Mouse (Mus musculus) frontal cortex, postnatal 25 days (tissue): ENCODE results near the gene Gtpbp2.

Source experiments
- DNase-seq, 2 experiments: peaks; one replicate each; pipeline ENCODE4 v3.0.0; 2022; ENCODE audit warnings: low spot score in 2 of 2

Gtpbp2 gene

GRCm38 (mm10) chr17:46160686-46161085 is at the start of gene Gtpbp2:
Gtpbp2 (plus strand) TSS chr17:46161032.
- peak; percentile 85 to 91 for DNase-seq

DNA sequence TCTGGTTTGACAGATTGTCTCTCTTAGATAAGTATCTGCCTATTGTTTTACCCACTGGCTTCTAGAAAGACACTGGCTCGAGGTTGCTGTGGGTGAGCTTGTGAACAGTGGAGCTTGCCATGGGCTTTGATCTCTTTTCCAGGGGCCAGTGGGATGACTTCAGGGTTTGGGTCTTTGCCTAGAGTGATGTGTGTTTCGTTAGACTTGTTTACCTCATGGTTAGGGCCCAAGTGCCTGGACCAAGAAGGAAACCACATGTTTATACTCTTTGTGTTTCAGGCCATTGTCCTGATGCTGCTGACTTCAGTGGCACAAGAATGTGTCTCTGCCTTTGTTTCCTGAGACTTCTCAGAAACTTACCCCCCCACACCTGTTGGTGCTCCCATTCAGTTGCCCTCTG is 45.3 kb upstream of the Gtpbp2 start:
- no peak for DNase-seq

DNA sequence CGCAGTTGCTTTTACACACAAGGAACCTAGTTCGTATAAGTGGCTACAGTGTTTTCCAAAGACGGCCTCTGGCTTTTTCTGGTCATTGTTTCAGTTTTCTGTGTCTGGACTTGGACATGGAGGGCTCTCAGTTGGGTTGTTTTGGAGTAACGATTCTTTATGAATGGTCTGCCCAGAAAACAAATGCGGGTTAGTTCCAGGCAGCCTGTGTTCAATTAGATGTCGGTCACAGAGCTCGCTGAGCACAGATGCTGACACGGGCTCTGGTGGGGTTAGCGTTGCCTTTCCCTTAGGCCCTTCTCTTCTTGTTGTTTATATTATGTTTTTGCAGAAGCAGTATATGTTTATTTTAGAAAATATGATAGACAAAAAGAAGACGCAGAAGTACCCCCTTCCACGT is 44.7 kb upstream of the Gtpbp2 start:
- DNase-seq = no peak

- no peak for DNase-seq
Measured at GRCm38 (mm10) chr17:46116881-46117280, 44.0 kb upstream of the Gtpbp2 start.

- DNase-seq = no peak
Measured at GRCm38 (mm10) chr17:46117623-46118422, 43.0 kb upstream of the Gtpbp2 start.

GRCm38 (mm10) chr17:46118423-46118850 is 42.4 kb upstream of the Gtpbp2 start:
- no peak for DNase-seq

DNA sequence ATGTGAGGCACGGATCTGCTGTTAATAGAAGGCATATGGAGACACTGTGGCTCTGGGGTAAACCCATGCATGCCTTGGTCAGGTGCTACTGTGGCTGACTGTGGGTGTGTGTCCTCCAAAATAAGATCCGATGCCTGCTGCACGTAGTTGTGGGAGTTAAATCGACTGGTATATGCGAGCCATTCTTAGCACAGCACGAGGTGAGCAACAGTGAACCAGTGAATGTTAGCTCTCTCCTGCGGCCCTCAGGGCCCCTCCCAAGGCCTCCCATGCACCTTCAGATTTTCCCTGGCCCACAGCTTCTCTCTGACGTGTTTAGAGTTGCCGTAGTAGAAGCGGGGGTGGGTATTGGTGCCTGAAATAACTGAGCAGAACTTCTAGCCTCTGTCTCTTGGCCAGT is 41.2 kb upstream of the Gtpbp2 start:
- no peak for DNase-seq

- no peak for DNase-seq
Measured at GRCm38 (mm10) chr17:46122791-46123190, 38.0 kb upstream of the Gtpbp2 start.

DNA sequence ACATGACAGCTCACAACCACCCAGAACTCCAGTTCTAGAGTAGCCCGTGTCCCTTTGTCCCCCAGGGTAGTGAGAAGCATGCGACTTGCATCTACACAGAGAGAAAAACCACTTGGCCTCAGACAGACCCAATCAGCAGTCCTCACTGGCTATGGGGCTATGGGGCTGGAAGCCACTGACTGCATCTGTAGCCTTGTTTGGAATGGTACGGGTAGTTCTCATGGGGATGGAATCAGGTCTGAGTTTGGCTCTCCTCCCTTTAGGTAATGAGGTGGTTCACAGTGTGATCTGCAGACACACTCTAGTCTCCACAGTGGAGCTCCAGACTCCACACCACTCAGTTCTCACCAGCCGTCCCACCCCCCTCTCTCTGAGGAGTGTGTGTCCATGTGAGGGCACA is 37.5 kb upstream of the Gtpbp2 start:
- DNase-seq = no peak

DNA sequence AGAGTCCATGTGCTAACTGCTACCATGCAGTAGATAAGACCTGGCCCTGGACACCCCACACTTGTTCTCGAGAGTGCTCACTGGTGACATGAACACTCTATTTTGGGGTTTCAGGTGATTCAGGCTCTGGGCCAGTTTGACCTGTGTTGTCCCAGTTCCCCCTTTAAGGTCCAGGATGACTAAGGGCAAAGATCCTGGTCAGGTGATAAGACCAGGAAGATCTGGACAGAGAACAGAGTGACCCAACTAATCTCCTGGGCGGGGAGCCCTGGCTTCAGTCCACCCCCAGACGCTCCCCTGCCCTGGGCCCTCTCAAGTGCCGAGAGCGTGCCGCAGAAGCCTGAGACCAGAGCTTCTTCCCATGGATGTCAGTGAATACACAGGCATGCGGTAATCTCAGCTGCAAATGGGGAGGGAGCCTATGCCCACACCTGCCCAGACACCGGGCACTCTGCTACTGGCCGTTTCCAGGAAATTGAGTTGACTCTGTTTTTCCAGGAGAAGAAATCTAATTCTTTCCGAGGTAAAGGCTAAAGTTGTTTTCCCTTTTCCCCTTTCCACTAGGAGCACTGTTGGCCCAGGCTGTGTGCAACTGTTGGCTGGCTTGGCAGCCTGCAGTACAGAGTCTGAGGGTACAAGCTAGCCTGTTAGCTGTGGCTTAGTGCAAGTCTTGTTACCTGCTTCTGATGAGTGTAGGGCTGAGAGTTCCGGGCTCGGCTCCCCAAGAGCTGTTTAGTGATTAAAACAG is 36.7 kb upstream of the Gtpbp2 start:
- DNase-seq = no peak

DNA sequence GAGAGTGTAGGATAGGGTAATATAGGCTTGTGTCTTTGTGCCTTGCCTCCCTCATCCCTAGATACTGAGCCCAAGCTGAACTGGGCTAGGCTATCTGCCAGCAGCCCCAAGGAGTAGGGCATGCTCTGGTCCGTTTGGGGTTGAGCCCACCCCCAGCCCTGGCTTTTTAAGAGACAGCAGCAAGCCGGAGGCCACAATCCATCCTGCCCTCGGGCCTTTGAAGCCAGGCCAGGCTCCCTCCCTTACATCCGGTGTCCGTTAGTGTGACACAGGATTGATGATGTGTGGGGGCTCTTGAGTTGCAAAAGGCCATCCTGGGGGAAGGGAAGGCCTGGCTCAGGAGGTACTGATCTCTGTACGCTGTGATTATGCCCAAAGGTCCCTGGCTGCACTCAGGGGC is 34.2 kb upstream of the Gtpbp2 start:
- no peak for DNase-seq

DNA sequence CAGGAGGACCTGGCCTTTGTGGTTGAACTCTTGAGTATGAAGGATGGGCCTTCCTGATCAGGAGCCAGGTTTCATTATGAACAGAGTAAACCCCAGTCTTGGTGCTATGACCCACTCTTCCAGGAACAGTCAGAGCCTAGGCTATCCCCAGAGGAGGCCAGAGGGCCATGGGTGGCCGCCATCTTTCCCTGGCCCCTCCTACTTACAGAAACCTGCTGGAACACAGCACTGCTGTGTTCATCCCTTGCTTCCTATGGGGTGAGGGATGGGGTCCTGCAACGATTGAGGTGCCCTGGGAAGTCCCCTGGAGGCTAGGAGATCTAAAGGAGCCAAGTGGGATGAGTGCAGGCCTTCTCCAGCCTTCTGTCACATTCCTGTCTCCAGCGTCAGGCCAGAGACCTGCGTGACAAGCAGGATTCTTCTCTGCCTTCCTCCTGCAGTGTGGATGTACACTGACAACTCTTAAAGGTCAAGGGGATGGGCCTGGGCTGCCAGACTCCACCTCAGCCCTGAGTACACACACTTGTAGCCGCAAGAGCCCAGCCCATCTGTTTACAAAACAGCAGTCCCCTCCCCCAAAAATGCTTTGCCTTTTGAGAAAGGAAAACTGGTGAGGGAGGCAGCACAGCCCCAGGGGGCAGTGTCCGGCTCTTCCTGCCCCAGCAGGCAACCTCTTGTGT is 32.9 kb upstream of the Gtpbp2 start:
- no peak for DNase-seq

DNA sequence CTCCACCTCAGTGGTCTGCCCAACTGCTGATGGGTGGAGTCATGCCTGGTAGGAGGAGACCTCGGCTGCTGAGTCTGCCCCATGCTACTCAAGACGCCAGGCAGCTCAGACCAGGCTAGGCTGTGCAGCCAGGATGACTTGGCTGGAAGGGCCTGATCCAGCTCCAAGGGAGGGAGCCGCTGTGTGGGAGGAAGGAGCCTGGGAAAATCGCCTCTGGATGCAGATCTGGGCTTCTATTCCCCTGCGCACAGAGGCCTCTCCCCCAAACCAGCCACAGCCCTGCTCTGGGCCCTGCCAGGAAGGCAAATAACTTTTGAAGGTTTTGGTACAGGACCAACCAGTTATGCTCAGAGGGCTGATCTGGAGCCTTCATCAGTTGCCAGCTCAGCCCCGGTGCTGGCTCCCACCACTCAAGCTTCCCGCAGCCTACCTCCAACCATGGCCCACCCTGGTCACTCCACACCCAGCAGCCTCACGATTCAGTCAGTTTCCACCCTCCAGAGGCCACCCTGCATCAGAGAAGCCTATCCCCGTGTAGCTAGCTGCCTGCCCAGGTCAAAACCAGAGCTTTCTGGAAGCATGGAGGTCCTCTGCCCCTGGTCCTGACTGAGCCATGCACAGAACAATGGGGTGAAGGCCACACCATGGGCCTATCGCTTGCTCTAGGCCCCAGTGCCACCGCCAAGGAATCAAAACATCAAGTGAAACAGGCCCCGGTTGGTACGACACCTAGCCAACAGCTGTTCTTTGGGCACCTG is 30.9 kb upstream of the Gtpbp2 start:
- DNase-seq = no peak

GRCm38 (mm10) chr17:46132058-46132718 is 28.6 kb upstream of the Gtpbp2 start:
- peak; percentile 75 for DNase-seq

GRCm38 (mm10) chr17:46132862-46133261 is 28.0 kb upstream of the Gtpbp2 start:
- no peak for DNase-seq

- no peak for DNase-seq
Measured at GRCm38 (mm10) chr17:46138563-46139236, 22.1 kb upstream of the Gtpbp2 start.

DNA sequence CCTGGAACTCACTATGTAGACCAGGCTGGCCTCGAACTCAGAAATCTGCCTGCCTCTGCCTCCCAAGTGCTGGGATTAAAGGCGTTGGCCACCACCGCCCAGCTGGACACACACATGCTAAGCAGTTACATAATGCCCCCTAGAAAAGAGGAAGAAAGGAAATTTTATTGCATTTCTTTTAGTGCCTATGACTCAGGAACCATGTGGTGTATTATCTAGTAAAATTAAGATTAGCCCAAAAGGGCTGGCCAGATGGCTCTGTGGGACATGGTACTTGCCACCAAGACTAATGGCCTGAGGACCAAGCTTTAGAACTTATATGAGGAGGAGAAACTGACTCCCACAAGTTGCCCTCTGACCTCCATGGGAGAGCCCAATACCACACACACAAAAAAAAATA is 21.0 kb upstream of the Gtpbp2 start:
- DNase-seq = no peak

DNA sequence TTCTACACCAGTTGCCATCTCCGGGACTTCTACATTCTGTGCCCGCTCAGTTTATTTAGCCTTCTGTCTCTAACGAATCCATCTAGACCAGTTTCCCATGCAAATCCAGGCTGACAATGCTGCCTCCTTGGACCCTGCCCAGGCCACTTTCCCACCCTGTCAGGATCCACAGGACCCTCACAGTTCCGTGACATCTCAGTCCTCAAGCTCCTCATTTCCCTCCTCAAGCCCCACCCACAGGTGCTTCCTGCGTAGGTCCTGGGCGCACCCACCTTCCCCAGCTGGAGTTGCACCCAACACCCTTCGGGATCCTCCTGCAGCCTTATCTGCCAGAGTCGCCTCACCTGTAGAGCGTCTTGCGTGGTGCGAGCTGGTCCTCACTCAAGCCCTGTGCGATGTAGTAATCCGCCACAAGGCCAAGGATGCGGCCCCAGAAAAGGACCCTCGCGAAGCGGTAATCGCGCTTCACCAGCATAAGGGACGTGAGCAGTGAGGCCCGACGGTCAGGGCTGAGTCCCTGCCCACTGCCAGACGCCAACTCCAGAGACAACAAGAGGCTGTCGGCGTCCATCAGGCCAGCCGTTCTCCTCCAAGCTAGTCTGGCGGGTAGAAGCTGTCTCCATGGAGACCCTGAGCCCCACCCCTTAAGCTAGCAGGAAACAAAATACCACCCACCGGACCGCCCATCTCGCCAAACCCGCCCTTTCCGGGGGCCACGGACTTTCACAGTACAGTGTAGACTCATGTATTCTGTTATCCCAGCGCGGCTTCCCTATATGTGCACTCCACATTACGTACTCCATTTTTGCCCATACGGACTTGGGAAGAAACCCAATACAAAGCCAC is 17.0 kb upstream of the Gtpbp2 start, which contains the start of gene Rsph9:
TSS of gene Rsph9 (minus strand) at position 639 of the 846 bp plus-strand sequence.
- DNase-seq = peak; percentile 41 to 68
